Mouse (Mus musculus): ENCODE measurements around the gene Fgfr4. TPM values are rescaled to one million over a fixed set of nuclear protein-coding genes. Genes with fewer than 3 reads are reported as not detected.
A peak's percentile ranks its signal among the peaks of the same experiment; 100 is the strongest.

Gene Fgfr4
- polyA plus RNA-seq, 1 experiment: 0.10 TPM

GRCm38 (mm10) chr13:55135382-55135781, 17.1 kb upstream of the Fgfr4 start:
- no peak overlapping the region for H3K27ac ChIP-seq (ENCODE audit: insufficient read depth, low read length)
- peak; percentile 50 for TF ChIP-seq CTCF (IDR thresholded peaks at IDR 0.05; ENCODE audit: extremely low read depth, insufficient read depth, low read length)
- no peak for TF ChIP-seq POLR2A (IDR thresholded peaks at IDR 0.05; ENCODE audit: extremely low read depth, insufficient read depth, low read length)
- H3K4me1 ChIP-seq (ENCODE audit: control insufficient read depth, insufficient read depth, low read length): no peaks in the 10 kb centered on the region
- H3K4me3 ChIP-seq (ENCODE audit: insufficient read depth, low read length): no peak overlapping the region

DNA sequence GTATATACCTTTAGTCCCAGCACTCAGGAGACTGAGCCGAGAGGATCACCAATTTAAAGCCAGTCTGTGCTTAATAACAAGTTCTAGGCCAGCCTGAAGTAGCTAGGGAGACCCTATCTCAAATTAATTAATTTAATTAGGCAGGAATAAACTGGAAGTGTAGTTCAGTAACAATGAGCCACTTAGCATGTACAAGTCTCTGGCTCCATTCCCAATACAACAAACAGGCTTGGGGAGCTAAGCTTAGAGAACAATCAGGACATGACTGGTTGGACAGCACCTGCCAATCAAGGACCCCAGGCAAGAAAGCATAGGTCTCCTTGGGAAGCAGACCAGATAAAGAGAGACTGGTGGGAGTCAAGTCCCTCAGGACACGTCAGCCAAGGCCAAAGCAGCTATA, 12.2 kb upstream of the Fgfr4 start:
- no peak overlapping the region for H3K27ac ChIP-seq (ENCODE audit: insufficient read depth, low read length)
- no peak overlapping the region for H3K4me3 ChIP-seq (ENCODE audit: insufficient read depth, low read length)
- H3K4me1 ChIP-seq (ENCODE audit: control insufficient read depth, insufficient read depth, low read length): no peaks in the 10 kb centered on the region
- TF ChIP-seq CTCF (IDR thresholded peaks at IDR 0.05; ENCODE audit: extremely low read depth, insufficient read depth, low read length) (no peak), POLR2A (IDR thresholded peaks at IDR 0.05; ENCODE audit: extremely low read depth, insufficient read depth, low read length) (no peak)

- TF ChIP-seq CTCF (IDR thresholded peaks at IDR 0.05; ENCODE audit: extremely low read depth, insufficient read depth, low read length) (no peak), POLR2A (IDR thresholded peaks at IDR 0.05; ENCODE audit: extremely low read depth, insufficient read depth, low read length) (no peak)
- H3K27ac ChIP-seq (ENCODE audit: insufficient read depth, low read length): no peak overlapping the region
- no peak overlapping the region for H3K4me3 ChIP-seq (ENCODE audit: insufficient read depth, low read length)
- no peaks in the 10 kb centered on the region for H3K4me1 ChIP-seq (ENCODE audit: control insufficient read depth, insufficient read depth, low read length)
These were observed 1.5 kb downstream of the Fgfr4 start for GRCm38 (mm10) chr13:55153951-55154350.

DNA sequence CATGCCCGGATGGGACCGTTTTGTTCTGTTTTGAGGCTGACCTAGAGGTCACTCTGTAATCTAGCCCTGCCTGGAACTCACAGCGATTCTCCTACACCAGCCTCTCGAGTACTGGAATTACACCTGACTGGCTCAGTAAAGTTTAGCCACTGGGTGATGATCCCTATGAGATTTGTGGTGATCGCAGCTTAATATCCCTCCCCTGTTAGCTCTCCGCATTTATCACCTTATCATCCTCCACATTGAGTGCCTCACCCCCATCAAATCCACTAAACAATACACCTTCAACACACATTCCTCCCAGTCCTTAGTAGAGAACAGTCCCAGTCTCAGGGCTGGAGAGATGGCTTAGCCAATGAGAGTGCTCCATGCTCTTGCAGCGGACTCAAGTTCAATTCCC, 9.9 kb downstream of the Fgfr4 start:
- H3K4me1 ChIP-seq (ENCODE audit: control insufficient read depth, insufficient read depth, low read length): no peaks in the 10 kb centered on the region
- H3K4me3 ChIP-seq (ENCODE audit: insufficient read depth, low read length): no peak overlapping the region
- no peak overlapping the region for H3K27ac ChIP-seq (ENCODE audit: insufficient read depth, low read length)
- no peak for TF ChIP-seq POLR2A (IDR thresholded peaks at IDR 0.05; ENCODE audit: extremely low read depth, insufficient read depth, low read length)
- no peak for TF ChIP-seq CTCF (IDR thresholded peaks at IDR 0.05; ENCODE audit: extremely low read depth, insufficient read depth, low read length)

- no peak overlapping the region for H3K27ac ChIP-seq (ENCODE audit: insufficient read depth, low read length)
- no peak for TF ChIP-seq CTCF (IDR thresholded peaks at IDR 0.05; ENCODE audit: extremely low read depth, insufficient read depth, low read length)
- no peak for TF ChIP-seq POLR2A (IDR thresholded peaks at IDR 0.05; ENCODE audit: extremely low read depth, insufficient read depth, low read length)
- no peak overlapping the region for H3K4me3 ChIP-seq (ENCODE audit: insufficient read depth, low read length)
- H3K4me1 ChIP-seq (ENCODE audit: control insufficient read depth, insufficient read depth, low read length): no peaks in the 10 kb centered on the region
These were observed 11.1 kb downstream of the Fgfr4 start for GRCm38 (mm10) chr13:55163553-55163952.

DNA sequence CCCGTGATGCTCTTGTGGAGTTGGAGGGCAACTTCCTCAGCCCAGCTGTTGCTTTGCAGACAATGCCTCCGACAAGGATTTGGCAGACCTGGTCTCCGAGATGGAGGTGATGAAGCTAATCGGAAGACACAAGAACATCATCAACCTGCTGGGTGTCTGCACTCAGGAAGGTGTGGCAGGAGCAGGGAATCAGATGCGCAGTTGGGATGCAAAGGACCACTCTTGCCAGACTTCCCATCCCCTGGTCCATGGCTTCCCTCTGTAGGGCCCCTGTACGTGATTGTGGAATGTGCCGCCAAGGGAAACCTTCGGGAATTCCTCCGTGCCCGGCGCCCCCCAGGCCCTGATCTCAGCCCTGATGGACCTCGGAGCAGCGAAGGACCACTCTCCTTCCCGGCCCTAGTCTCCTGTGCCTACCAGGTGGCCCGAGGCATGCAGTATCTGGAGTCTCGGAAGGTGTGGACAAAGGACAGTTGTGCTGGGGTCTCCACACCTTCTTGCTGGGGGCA, 13.4 kb downstream of the Fgfr4 start:
- no peak for TF ChIP-seq CTCF (IDR thresholded peaks at IDR 0.05; ENCODE audit: extremely low read depth, insufficient read depth, low read length)
- TF ChIP-seq POLR2A (IDR thresholded peaks at IDR 0.05; ENCODE audit: extremely low read depth, insufficient read depth, low read length): no peak
- Histone ChIP-seq H3K27ac (ENCODE audit: insufficient read depth, low read length) (no peak overlapping the region), H3K4me3 (ENCODE audit: insufficient read depth, low read length) (no peak overlapping the region), H3K4me1 (ENCODE audit: control insufficient read depth, insufficient read depth, low read length) (peaks cover 3% of the 10 kb centered on the region; the same call in 1 of the 2 replicates)

DNA sequence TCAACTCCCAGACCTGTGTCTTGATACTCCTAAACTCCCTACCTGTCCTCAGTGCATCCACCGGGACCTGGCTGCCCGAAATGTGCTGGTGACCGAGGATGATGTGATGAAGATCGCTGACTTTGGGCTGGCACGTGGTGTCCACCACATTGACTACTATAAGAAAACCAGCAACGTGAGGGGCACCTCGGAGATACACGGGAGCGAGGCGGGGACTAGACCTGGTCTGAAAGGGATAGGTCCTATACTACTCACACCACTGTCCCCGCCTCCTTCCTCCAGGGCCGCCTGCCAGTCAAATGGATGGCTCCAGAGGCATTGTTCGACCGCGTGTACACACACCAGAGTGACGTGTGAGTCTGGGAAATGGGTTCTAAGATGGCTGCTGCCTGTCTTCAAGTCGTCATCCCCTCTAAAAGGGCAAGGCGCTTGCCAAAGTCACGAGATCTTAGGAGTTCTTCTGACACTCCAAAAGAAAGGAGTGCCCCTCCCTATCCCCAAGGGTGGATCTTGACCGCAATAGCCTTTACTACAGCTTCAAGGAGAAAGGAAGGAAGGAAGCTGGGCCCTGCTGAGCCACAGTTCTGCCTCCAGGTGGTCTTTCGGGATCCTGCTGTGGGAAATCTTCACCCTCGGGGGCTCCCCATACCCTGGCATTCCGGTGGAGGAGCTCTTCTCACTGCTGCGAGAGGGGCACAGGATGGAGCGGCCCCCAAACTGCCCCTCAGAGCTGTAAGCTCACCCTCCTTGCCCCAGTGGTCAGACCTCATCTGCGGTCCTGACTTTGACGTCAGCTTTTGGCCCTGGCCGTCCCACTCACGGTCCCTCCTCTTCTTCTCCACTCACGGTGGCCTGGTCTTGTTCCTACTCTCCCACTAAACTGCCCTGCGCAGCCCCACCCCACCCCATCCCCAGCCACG, 14.6 kb downstream of the Fgfr4 start:
- Histone ChIP-seq H3K27ac (ENCODE audit: insufficient read depth, low read length) (no peak overlapping the region), H3K4me1 (ENCODE audit: control insufficient read depth, insufficient read depth, low read length) (peaks cover 3% of the 10 kb centered on the region; the same call in 1 of the 2 replicates), H3K4me3 (ENCODE audit: insufficient read depth, low read length) (no peak overlapping the region)
- TF ChIP-seq POLR2A (IDR thresholded peaks at IDR 0.05; ENCODE audit: extremely low read depth, insufficient read depth, low read length) (no peak), CTCF (IDR thresholded peaks at IDR 0.05; ENCODE audit: extremely low read depth, insufficient read depth, low read length) (no peak)

DNA sequence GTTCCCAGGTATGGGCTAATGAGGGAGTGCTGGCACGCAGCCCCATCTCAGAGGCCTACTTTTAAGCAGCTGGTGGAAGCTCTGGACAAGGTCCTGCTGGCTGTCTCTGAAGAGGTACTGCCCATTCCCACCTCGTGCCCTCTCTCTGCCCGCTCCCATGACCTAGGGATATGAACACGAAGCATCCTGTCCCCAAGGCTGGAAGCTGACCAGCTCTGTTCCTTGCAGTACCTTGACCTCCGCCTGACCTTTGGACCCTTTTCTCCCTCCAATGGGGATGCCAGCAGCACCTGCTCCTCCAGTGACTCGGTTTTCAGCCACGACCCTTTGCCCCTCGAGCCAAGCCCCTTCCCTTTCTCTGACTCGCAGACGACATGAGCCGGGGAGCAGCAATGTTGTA, 15.4 kb downstream of the Fgfr4 start:
- no peak for TF ChIP-seq POLR2A (IDR thresholded peaks at IDR 0.05; ENCODE audit: extremely low read depth, insufficient read depth, low read length)
- TF ChIP-seq CTCF (IDR thresholded peaks at IDR 0.05; ENCODE audit: extremely low read depth, insufficient read depth, low read length): no peak
- H3K27ac ChIP-seq (ENCODE audit: insufficient read depth, low read length): no peak overlapping the region
- H3K4me3 ChIP-seq (ENCODE audit: insufficient read depth, low read length): no peak overlapping the region
- H3K4me1 ChIP-seq (ENCODE audit: control insufficient read depth, insufficient read depth, low read length): peaks cover 3% of the 10 kb centered on the region; the same call in 1 of the 2 replicates

DNA sequence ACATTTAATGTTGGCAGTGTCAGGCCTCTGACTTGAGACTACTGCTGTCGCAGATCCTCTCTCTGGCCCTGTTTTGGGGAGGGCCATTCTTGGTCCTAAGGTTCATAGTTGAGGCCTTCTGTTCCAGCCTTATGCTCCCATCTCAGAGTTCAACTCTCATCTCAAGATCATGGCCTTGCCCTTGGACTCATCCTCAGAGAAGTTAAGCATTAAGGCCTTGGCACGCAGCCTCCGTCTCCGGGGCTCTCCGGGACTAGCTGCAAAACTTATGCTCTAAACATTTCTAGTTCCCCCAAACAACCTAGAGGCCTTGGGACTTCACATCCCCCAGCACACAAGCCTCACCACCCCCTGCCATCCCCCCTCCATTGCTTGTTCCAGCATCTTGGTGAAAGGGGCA, 15.8 kb downstream of the Fgfr4 start:
- H3K4me1 ChIP-seq (ENCODE audit: control insufficient read depth, insufficient read depth, low read length): peaks cover 3% of the 10 kb centered on the region; the same call in 1 of the 2 replicates
- no peak overlapping the region for H3K4me3 ChIP-seq (ENCODE audit: insufficient read depth, low read length)
- TF ChIP-seq POLR2A (IDR thresholded peaks at IDR 0.05; ENCODE audit: extremely low read depth, insufficient read depth, low read length) (no peak), CTCF (IDR thresholded peaks at IDR 0.05; ENCODE audit: extremely low read depth, insufficient read depth, low read length) (no peak)
- H3K27ac ChIP-seq (ENCODE audit: insufficient read depth, low read length): no peak overlapping the region

GRCm38 (mm10) chr13:55168958-55169369, 16.5 kb downstream of the Fgfr4 start:
- TF ChIP-seq CTCF (IDR thresholded peaks at IDR 0.05; ENCODE audit: extremely low read depth, insufficient read depth, low read length): no peak
- Histone ChIP-seq H3K27ac (ENCODE audit: insufficient read depth, low read length) (no peak overlapping the region), H3K4me3 (ENCODE audit: insufficient read depth, low read length) (no peak overlapping the region), H3K4me1 (ENCODE audit: control insufficient read depth, insufficient read depth, low read length) (peaks cover 3% of the 10 kb centered on the region; the same call in 1 of the 2 replicates)

Measured in cortical plate, adult 2 months (tissue).